Mouse (Mus musculus): ENCODE data around the gene Ptn. TPM values are rescaled to one million over a fixed set of nuclear protein-coding genes. Genes with fewer than 3 reads are reported as not detected.

Gene Ptn
- total and polyA plus RNA-seq, 3 experiments: not detected

- no peaks in the 10 kb centered on the region for H3K9me3 ChIP-seq (replicated peaks; ENCODE audit: insufficient read depth, low read length)
- no peak overlapping the region for H3K9ac ChIP-seq (ENCODE audit: control insufficient read depth, low read depth, low read length, poor library complexity, severe bottlenecking)
- H3K27ac ChIP-seq (ENCODE audit: control insufficient read depth, low read depth, low read length): no peak overlapping the region
- H3K36me3 ChIP-seq (ENCODE audit: control insufficient read depth in 1 of 2, insufficient read depth in 2 of 2, low read length in 2 of 2): no peaks in the 10 kb centered on the region
- no peaks in the 10 kb centered on the region; a peak in 1 of 4 replicates for H3K27me3 ChIP-seq (ENCODE audit: control insufficient read depth in 1 of 2, insufficient read depth in 2 of 2, low read length in 2 of 2)
- no peaks in the 10 kb centered on the region for H3K4me1 ChIP-seq (ENCODE audit: control insufficient read depth in 1 of 2, insufficient read depth in 2 of 2, low read length in 2 of 2)
- no peak overlapping the region for H3K4me3 ChIP-seq (ENCODE audit: control insufficient read depth in 1 of 2, insufficient read depth in 1 of 2, low read depth in 2 of 2, low read length in 2 of 2)
- no peaks in the 10 kb centered on the region for H3K79me2 ChIP-seq (ENCODE audit: control insufficient read depth, insufficient read depth, low read length, poor library complexity)
- DNase-seq (ENCODE audit: low read depth, low spot score): no peak
- TF ChIP-seq BHLHE40 (IDR thresholded peaks at IDR 0.05; ENCODE audit: borderline replicate concordance, low read depth, low read length): no peak
- no peak for TF ChIP-seq MEF2A (IDR thresholded peaks at IDR 0.05; ENCODE audit: extremely low read depth, insufficient replicate concordance, low read depth, low read length, poor library complexity, severe bottlenecking)
- TF ChIP-seq SMC3 (IDR thresholded peaks at IDR 0.05; ENCODE audit: low read depth, low read length): no peak
- no peak for TF ChIP-seq TBP (IDR thresholded peaks at IDR 0.05; ENCODE audit: low read depth, low read length)
Observed at GRCm38 (mm10) chr6:36672399-36673221, 137.4 kb downstream of the Ptn start.

GRCm38 (mm10) chr6:36671274-36671673, 138.7 kb downstream of the Ptn start:
- Histone ChIP-seq H3K9me3 (replicated peaks; ENCODE audit: insufficient read depth, low read length) (no peaks in the 10 kb centered on the region), H3K36me3 (ENCODE audit: control insufficient read depth in 1 of 2, insufficient read depth in 2 of 2, low read length in 2 of 2) (no peaks in the 10 kb centered on the region), H3K27ac (ENCODE audit: control insufficient read depth, low read depth, low read length) (no peak overlapping the region)

More at GRCm38 (mm10) chr6:36671274-36671673, 138.7 kb downstream of the Ptn start:
- Histone ChIP-seq H3K4me1 (ENCODE audit: control insufficient read depth in 1 of 2, insufficient read depth in 2 of 2, low read length in 2 of 2) (no peaks in the 10 kb centered on the region), H3K27me3 (ENCODE audit: control insufficient read depth in 1 of 2, insufficient read depth in 2 of 2, low read length in 2 of 2) (no peaks in the 10 kb centered on the region; a peak in 1 of 4 replicates), H3K9ac (ENCODE audit: control insufficient read depth, low read depth, low read length, poor library complexity, severe bottlenecking) (no peak overlapping the region), H3K4me3 (ENCODE audit: control insufficient read depth in 1 of 2, insufficient read depth in 1 of 2, low read depth in 2 of 2, low read length in 2 of 2) (no peak overlapping the region), H3K79me2 (ENCODE audit: control insufficient read depth, insufficient read depth, low read length, poor library complexity) (no peaks in the 10 kb centered on the region)
- TF ChIP-seq ZMIZ1 (IDR thresholded peaks at IDR 0.05; ENCODE audit: low read depth, low read length): no peak
- TF ChIP-seq POLR2AphosphoS2 (IDR thresholded peaks at IDR 0.05; ENCODE audit: low read length): no peak
- TF ChIP-seq NRF1 (IDR thresholded peaks at IDR 0.05; ENCODE audit: insufficient read depth, low read depth, low read length, poor library complexity, severe bottlenecking): no peak
- no peak for TF ChIP-seq RAD21 (IDR thresholded peaks at IDR 0.05; ENCODE audit: low read depth, low read length)
- TF ChIP-seq MXI1 (IDR thresholded peaks at IDR 0.05; ENCODE audit: low read depth, low read length): no peak
- no peak for TF ChIP-seq E2F4 (IDR thresholded peaks at IDR 0.05; ENCODE audit: borderline replicate concordance, low read depth, low read length)
- TF ChIP-seq ZNF384 (IDR thresholded peaks at IDR 0.05; ENCODE audit: low read depth, low read length): no peak
- TF ChIP-seq GABPA (IDR thresholded peaks at IDR 0.05; ENCODE audit: low read depth, low read length): no peak
- no peak for TF ChIP-seq MYC (IDR thresholded peaks at IDR 0.05; ENCODE audit: low read depth, low read length)
- no peak for TF ChIP-seq CHD1 (IDR thresholded peaks at IDR 0.05; ENCODE audit: low read depth, low read length)
- DNase-seq (ENCODE audit: low read depth, low spot score): no peak

All from MEL (cell line).